Mouse (Mus musculus) adrenal gland, postnatal 25 days (tissue): Measurements from ENCODE around the gene Calcrl. TPM values are rescaled to one million over a fixed set of nuclear protein-coding genes. Genes with fewer than 3 reads are reported as not detected.
"Not testable (repeated sequence)": the region's sequence is repeated elsewhere in the genome, so short reads cannot be mapped to it uniquely, and the experiment has no call there.

Experiments used
- DNase-seq: peaks from one replicate; pipeline ENCODE4 v3.0.0; 2021; ENCODE audit warnings: mixed read lengths
- total RNA-seq: library from RNA; stranded (reverse); gene quantifications from 2 replicates; pipeline ENCODE4 v1.2.3, GENCODE M21; 2021

Calcrl gene
- total RNA-seq, 1 experiment from 2014 or later: 25.0 TPM

DNA sequence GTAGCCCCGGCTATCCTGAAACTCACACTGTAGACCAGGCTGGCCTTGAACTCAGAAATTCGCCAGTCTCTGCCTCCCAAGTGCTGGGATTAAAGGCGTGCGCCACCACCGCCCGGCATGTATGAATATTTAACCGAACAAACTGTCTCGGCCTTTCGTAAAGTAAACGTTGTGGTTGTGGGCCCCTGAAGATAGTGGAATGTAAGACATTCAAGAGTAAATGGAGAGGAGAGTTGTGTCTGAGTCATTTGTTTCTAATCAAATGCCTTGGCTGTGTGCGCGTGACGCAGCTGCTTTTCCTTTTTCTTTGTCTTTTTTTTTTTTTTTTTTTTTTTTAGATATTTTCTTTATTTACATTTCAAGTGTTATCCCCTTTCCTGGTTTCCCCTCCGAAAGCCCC, 36.7 kb downstream of the Calcrl start:
- DNase-seq: not testable (repeated sequence)

DNA sequence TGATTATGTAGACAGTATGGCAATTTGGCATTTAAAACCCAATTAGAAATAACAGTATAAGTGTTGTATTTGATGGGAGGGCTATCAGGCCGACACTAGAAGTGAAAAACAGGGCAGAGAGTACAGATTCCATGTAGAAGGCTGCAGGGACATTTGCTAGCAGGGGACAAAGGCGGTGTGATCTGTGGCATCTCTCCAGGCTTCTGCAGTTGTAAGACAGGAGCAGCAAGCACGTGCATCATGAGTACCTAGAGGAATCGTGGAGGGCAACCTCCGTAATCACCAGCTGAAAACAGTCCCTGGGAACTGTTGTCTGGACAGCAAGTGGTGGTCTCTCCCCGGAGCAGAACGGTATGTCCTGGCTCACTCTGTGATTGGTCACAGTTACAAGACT, 37.2 kb downstream of the Calcrl start:
- no peak for DNase-seq

- no peak for DNase-seq
These were observed 37.7 kb downstream of the Calcrl start for GRCm38 (mm10) chr2:84387394-84388022.

- no peak for DNase-seq
These were observed 38.4 kb downstream of the Calcrl start for GRCm38 (mm10) chr2:84386563-84387393.

DNA sequence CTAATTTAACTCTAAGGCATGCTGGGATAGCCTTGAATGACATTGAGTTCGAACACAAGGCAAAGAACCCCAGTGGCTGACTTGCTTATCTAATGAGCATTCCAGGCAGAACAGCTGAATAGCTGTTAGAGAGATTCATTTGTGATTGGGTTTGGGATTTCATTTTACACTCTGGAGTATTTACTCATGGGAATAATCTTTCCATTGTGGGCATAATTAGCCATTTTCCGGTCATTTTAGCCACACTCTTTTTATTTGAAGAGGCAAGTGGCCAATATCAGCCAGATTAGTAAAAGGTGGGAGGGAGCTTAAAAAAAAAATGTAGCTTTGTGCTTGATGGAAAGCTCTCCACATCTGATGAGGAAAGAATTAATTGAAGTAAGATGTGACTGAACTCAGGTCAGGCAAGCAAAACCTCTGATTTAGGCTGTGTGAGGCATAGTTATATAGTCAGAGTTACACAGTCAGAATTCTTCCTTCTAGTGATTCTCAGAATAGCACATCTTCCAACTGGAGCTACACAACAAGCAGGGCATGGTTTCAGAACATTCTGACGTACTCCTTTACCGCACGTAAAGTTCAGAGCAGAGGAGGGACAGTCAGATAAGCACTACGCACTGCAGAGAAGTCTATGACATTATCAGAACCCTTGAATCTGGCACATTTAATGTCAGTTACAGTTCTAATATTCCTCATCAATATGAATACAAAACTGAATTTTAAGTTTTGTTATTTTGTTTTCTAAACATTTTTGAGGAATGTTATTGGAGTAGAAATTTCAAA, 40.1 kb downstream of the Calcrl start:
- DNase-seq: no peak

DNA sequence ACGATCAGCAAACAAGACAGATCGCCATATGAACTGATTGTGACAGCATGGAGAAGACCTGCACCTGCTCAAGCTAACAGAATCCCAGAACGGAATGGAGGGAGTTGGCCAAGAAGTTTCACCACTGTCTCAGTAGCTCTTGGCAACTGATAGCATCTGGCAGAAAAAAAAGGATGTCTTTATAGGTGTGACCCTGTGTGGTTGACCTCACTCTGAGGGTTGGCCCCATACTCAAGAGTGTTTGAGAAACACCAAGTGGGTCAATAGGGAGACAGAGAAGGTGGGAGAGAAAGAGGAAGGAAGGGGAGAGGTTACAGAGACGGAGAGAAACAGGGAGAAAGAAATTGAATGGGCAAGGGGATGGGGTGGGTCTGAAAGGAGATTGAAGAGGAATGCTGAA, 41.4 kb downstream of the Calcrl start:
- DNase-seq: no peak

GRCm38 (mm10) chr2:84382556-84382955, 42.7 kb downstream of the Calcrl start:
- no peak for DNase-seq

DNA sequence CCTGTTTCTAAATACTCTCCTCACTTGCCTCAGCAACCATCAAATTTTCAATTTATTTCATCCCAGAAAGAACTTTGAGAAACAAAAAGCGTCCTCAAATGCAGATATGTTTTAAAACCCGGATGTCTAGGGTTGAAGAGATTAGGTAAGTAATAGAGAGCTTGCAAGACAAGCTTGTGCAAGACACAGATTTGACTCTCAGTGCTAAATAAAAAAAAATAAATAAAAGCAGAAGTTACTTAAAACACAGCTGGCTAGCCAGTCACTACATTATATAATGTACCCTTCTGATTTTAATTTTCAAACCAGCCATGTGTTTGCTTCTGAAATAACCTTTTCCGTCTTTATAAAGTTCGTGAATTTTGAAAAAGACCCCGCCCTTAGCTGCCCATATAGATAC, 43.2 kb downstream of the Calcrl start:
- no peak for DNase-seq

DNA sequence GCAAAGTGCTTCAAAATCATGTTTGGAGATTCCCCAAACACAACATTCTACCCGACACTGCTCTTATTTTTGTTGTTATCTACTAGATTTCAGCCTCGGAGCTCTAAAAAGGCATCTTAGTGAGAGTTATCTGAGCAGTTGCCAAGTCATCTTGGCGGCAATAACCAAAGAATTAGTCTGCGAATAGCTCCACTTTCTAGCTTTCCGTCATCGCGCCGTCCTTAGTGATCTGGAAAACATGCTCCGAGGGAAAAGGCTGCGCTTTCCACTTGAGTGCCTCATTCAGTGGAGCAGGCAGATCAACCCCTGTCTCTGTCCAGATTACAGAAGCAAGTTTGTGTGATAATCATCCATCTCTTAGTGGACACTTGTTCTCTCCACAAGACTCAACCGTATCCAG, 44.4 kb downstream of the Calcrl start:
- DNase-seq: no peak

DNA sequence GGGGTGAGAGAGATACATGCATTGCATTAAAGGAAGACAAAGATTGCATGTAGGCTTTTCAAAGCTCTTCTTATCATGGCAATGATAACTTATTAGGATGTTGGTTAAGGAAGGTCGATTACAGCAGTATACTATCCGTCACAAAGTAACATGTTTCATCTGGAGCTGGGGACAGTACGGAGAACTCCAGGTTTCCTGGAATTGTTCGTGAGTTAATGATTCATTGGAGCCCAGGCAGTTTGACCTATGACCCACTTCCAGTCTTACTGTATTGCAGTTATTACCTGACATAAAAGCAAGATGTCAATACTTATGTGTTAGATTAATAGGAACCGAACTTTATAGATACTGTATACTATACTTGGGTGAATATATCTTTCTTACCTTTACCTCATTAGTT, 46.5 kb downstream of the Calcrl start:
- no peak for DNase-seq

DNA sequence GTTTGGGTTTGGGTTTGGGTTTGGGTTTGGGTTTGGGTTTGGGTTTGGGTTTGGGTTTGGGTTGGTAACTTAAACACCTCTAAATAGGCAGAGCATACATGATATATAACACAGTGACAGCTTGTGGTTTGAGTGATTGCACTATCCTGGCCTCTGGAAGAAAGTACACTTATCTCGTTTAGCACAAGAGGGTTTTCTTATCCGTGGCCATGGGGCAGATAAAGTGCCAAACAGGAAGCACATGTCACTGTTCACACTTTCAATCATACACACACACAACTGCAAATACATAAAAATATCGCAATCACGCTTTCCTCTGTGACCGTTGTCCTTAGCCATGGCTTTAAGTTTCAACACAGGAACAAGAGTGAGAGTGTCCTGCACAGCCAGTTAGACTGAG, 56.0 kb downstream of the Calcrl start:
- no peak for DNase-seq

DNA sequence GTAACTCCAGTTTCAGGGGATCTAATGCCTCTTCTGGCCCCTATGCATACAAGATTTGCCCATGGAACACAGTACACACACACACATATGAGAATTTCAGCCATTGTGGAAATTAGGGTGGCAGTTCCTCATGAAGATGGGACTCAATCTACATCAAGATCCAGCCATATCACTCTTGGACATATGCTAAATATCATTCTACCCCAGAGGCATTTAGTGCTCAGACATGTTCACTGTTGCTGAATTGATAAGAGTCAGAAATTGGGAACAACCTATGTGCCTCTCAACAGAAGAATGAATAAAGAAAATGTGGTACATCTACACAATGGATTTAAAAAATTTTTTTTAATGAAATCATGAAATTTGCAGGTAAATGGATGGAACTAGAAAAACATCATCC, 58.5 kb downstream of the Calcrl start:
- no peak for DNase-seq

DNA sequence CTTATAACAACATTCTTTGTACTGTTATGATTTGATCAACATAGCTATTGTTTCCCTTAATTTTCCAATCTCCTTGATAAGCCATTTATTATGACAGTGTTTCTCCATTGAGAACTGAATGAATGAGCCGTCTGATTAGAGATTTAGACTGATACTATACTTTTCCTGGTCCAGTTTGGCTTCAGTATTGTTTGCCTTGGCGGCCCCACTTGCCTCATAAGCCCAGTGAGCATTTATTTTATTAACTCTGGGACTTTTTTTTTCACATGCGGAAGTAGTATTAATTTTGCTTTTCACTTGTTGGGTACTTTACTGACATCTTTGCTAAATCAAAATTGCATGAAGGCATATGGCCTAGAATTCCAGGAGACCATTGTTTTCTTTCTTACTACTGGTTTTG, 59.9 kb downstream of the Calcrl start:
- no peak for DNase-seq

DNA sequence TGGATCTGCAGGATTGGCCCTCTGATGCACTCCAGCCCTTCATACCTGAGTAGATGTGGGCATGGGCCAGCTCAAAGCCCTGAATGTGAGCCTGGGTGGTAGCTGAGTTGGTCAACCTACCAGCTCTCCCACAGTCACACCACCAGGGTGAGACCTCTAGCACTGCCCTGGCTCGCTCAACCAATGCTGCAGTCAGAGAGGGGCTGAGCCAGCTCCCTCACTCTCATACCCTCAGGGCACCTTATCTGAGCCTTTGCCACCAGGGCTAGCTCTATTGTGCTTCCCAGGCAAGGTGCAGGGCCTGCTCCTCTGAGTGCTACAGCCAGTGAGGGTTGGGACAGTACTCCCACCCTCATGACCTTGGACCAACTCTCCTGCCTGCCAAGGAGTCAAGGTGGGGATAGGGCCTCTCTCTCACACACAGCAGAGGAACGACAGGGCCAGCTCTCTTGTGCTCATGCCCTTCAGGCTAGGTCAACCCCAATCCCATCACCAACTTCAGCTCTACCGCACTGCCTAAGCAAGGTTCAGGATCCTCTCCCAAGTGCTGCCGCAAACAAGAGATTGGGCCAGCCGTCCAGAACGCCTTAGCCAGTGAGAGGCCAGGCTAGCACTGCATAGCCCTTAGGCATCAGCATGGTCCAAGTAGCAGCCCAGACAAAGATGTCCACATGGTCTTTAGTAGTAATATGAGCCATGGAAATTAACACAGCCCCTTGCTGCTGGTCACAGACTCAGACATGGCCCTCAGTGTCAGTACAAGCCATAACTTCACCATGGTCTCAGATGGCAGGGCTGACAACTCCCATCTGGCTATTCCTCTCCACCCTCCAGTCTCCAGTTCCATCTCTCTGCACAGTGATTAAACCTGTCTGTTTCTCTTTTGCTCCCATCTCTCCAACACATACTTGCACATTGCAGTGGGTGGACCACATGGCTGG, 62.2 kb downstream of the Calcrl start:
- no peak for DNase-seq

GRCm38 (mm10) chr2:84358690-84359343, 66.4 kb downstream of the Calcrl start:
- DNase-seq: no peak

DNA sequence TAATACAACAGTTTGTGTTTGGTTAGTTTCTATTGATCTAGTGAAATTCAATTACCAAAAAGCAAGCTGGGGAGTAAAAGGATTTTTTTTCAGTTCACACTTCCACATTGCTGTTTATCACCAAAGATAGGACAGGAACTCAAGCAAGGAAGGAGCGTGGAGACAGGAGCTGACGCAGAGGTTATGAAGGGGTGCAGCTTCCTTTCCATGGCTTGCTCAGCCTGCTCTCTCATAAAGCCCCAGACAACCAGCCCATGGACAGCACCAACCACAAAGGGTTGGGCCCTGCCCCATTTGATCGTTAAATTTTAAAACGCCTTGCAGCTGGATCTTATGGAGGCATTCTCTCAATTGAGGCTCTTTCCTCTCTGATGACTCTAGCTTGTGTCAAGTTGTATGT, 69.9 kb downstream of the Calcrl start:
- DNase-seq: no peak

DNA sequence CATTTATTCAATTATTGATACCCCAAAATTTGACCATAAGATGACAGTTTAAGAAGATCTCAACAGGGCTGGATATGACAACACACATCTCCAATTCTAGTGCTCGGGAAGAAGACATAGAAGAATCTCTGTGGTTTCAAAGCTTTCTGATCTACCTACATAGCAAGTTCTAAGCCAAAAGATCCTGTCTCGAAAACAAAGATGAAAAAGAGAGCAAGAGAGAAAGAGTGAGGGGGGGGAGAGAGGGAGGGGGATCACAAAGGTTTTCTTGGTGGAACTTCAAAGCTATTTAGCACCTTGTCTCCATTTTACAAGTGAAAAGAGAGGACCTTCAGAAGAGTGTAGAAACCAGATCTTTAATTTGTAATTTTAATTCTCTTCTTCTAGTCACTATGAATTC, 77.8 kb downstream of the Calcrl start:
- no peak for DNase-seq

GRCm38 (mm10) chr2:84343756-84344155, 81.5 kb downstream of the Calcrl start:
- DNase-seq: no peak

DNA sequence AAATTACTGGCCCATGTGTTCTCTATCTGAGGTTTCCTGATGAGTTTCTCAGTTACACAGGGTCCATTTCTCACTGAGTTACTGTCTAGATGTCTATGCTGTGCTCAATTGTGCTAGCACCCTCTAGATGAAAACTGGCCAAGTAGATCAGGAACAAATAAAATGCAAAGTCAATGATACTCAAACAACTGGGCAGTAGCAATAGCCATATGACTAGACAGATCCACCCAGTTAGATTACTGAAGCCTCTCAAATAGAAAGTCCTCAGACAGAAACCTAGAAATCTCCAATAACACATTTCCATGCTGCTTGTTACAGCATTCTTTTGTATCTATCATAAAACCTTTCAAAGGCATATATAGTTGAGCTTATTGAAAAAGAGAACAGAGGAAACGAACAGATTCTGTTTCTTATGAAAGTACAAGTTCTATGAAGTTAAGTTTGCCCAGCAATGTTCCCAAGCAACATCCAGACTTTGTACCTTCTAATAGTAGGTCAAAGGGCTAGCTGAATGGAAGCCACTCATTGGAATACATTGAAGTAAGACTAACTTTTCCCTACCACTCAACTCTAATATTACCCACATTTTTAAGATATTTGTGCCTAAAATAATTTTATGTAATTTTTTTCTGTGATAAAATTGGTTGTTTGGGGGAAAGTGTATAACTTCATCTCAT, 87.3 kb downstream of the Calcrl start:
- DNase-seq: no peak

GRCm38 (mm10) chr2:84336331-84336730, 88.9 kb downstream of the Calcrl start:
- DNase-seq: no peak
